Mouse (Mus musculus) thymus, postnatal 0 days (tissue): Measurements from ENCODE around the gene Olfr1162. TPM values are rescaled to one million over a fixed set of nuclear protein-coding genes. Genes with fewer than 3 reads are reported as not detected.
"Not testable (repeated sequence)": the region's sequence is repeated elsewhere in the genome, so short reads cannot be mapped to it uniquely, and the experiment has no call there.

Source experiments
- DNase-seq: peaks from one replicate; pipeline ENCODE4 v3.0.0-alpha.2; 2015; ENCODE audit warnings: low spot score
- polyA plus RNA-seq: library from polyadenylated mRNA; unstranded; fragments of >200 nt; fragmentation: Nextera tagmentation; extraction: Ambion mirVana; gene quantifications from 2 replicates; pipeline ENCODE4 v1.2.1, GENCODE M21; 2015

Gene Olfr1162
- not detected in 2 replicates for polyA plus RNA-seq

DNA sequence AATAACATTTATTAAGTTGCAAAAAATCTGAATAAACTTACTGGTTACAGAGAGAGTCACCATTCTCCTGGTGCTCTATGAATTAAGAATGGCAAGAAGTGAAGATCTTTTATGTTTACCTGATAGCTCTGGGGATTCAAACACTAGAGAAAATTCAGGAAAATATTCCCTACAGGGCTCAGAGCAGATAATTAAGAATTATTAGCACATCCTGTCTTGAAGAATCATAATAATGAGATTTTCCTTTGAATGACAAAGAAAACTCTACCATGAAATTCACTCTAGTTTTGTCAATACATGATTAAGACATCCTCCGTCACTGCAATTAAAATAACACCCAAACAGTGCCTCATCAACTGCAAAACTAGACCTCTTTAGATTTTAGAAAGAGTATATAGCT, at the start of gene Olfr1162:
Gene Olfr1162 (minus strand): TSS at position 101 of the 400 bp plus-strand sequence.
- no peak for DNase-seq

DNA sequence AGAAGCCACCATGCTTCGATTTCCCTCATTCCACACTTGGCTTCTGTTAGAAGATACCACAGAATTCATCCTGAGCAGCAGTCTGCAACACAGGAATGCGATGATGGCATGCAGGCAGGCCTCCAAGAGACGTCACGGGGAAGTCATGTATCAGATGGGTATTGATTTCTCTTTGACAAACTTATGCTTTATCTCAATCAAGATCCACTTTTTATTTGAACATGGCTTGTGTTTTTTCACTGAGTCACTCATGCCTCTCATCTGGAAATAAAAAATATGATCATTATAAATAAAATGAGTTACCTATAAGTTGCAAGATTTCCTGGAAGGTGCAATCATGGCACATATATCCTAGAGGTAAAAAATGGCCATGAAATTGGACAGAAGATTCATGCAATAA, 42.9 kb upstream of the Olfr1162 start, which contains the start of gene Olfr1164:
Gene Olfr1164 (minus strand): TSS at position 101 of the 400 bp plus-strand sequence.
- no peak for DNase-seq

- no peak for DNase-seq
Observed at GRCm38 (mm10) chr2:88071730-88072129, 20.8 kb upstream of the Olfr1162 start, which contains the start of gene Olfr1163. Gene Olfr1163 (minus strand): TSS chr2:88071830.

GRCm38 (mm10) chr2:88063587-88063986, 12.7 kb upstream of the Olfr1162 start:
- no peak for DNase-seq

DNA sequence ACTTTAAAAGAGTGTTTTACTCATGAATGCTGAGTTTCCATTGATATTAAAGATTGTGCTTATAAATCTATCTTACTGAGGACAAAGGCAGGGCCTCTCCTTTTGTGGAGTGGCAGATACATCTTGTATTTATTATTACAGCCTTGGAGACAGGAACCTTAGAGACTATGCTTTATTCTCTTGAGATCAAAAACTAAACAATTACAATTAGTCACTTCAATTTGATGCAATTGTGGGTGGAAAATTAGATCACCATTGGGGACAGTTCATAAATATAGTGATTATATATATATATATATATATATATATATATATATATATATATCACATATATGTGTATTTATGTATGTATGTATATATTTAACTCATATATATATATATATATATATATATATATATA, 13.3 kb downstream of the Olfr1162 start, which contains the start of gene Olfr73:
Gene Olfr73 (minus strand): TSS at position 101 of the 400 bp plus-strand sequence.
- DNase-seq: no peak

DNA sequence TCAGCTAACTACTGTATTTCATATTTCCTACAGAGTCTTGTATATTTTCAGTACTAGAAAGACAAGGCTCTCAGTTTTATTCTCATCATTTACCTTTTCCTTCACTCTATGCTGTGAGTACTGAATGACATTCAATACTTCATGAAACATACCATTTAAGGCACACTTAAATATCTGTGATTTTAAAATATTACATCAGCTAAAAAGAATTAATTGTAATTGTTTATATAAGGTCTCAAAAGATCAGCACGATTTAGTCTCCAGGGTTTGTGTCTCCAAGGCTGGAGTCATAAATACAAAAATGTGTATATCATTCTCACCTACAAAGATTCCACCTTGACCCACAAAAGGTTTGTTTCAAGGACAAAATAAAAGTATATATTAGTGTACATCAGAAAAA, 28.5 kb downstream of the Olfr1162 start, which contains the start of gene Olfr1161:
Gene Olfr1161 (plus strand): TSS at position 301 of the 400 bp plus-strand sequence.
- not testable (repeated sequence) for DNase-seq

- DNase-seq: no peak
Observed at GRCm38 (mm10) chr2:88007515-88008318, 43.2 kb downstream of the Olfr1162 start, which contains the start of gene Olfr1160. Gene Olfr1160 (minus strand): TSS chr2:88008268.

Other genes starting within 250 kb of the Olfr1162 start
- gene Olfr1145, start 241.3 kb downstream of the Olfr1162 start, polyA plus RNA-seq: not detected in 2 replicates
- not detected in 2 replicates for gene Olfr1148, start 220.6 kb downstream of the Olfr1162 start, polyA plus RNA-seq
- not detected in 2 replicates for gene Olfr1150-ps1, start 207.1 kb downstream of the Olfr1162 start, polyA plus RNA-seq
- gene Olfr1151, start 195.3 kb downstream of the Olfr1162 start, polyA plus RNA-seq: not detected in 2 replicates
- gene Olfr1152, start 184.6 kb downstream of the Olfr1162 start, polyA plus RNA-seq: not detected in 2 replicates
- not detected in 2 replicates for gene Olfr1153, start 156.2 kb downstream of the Olfr1162 start, polyA plus RNA-seq
- not detected in 2 replicates for gene Olfr1154, start 146.0 kb downstream of the Olfr1162 start, polyA plus RNA-seq
- gene Olfr1155, start 106.0 kb downstream of the Olfr1162 start, polyA plus RNA-seq: not detected in 2 replicates
- not detected in 2 replicates for gene Olfr1156, start 98.0 kb downstream of the Olfr1162 start, polyA plus RNA-seq
- not detected in 2 replicates for gene Olfr1157, start 82.8 kb downstream of the Olfr1162 start, polyA plus RNA-seq
- not detected in 2 replicates for gene Olfr74, start 76.5 kb downstream of the Olfr1162 start, polyA plus RNA-seq
- gene Olfr1158, start 61.0 kb downstream of the Olfr1162 start, polyA plus RNA-seq: not detected in 2 replicates
- gene Olfr1160, start 42.9 kb downstream of the Olfr1162 start, polyA plus RNA-seq: not detected in 2 replicates
- not detected in 2 replicates for gene Olfr1161, start 28.4 kb downstream of the Olfr1162 start, polyA plus RNA-seq
- gene Olfr73, start 13.4 kb downstream of the Olfr1162 start, polyA plus RNA-seq: not detected in 2 replicates
- gene Olfr1163, start 20.7 kb upstream of the Olfr1162 start, polyA plus RNA-seq: not detected in 2 replicates
- gene Olfr1164, start 42.8 kb upstream of the Olfr1162 start, polyA plus RNA-seq: not detected in 2 replicates
- gene Olfr1166, start 77.1 kb upstream of the Olfr1162 start, polyA plus RNA-seq: not detected in 2 replicates
- gene Olfr1167, start 104.1 kb upstream of the Olfr1162 start, polyA plus RNA-seq: 0.12 TPM in 1 of 2 replicates, not detected in the other
- gene Olfr1168, start 130.8 kb upstream of the Olfr1162 start, polyA plus RNA-seq: not detected in 2 replicates
- not detected in 2 replicates for gene Olfr1170, start 177.2 kb upstream of the Olfr1162 start, polyA plus RNA-seq
- 0.03 TPM in 1 of 2 replicates, not detected in the other for gene Olfr1173, start 228.7 kb upstream of the Olfr1162 start, polyA plus RNA-seq